Mouse (Mus musculus) MEL (cell line): ENCODE measurements around the gene Spx.

Source experiments
- BHLHE40 ChIP-seq: IDR thresholded peaks from 2 replicates; pipeline ENCODE4 v1.6.1; 2012; ENCODE audit warnings: low read depth, mild to moderate bottlenecking, inconsistent platforms, low read length, improper control_type of control experiment, borderline replicate concordance
- EP300 ChIP-seq, 2 experiments: IDR thresholded peaks; 2 replicates each; pipeline ENCODE4 v1.6.1; 2011; ENCODE audit warnings: improper control_type of control experiment in 2 of 2, low read length in 2 of 2, low read depth in 1 of 2, mild to moderate bottlenecking in 1 of 2
- POLR2A ChIP-seq, 2 experiments: IDR thresholded peaks; 2 replicates each; pipeline ENCODE4 v1.6.1; 2011 to 2012; ENCODE audit warnings: low read length in 2 of 2, mild to moderate bottlenecking in 2 of 2, control low read depth in 1 of 2, improper control_type of control experiment in 1 of 2, low read depth in 1 of 2, moderate library complexity in 1 of 2; ENCODE audit not compliant: control insufficient read depth in 1 of 2, insufficient read depth in 1 of 2, poor library complexity in 1 of 2
- POLR2AphosphoS2 ChIP-seq: IDR thresholded peaks from 2 replicates; pipeline ENCODE4 v1.6.1; 2011; ENCODE audit warnings: low read length, improper control_type of control experiment
- SIN3A ChIP-seq: IDR thresholded peaks from 2 replicates; pipeline ENCODE4 v1.6.1; 2012; ENCODE audit warnings: low read length, improper control_type of control experiment, inconsistent platforms
- TBP ChIP-seq: IDR thresholded peaks from 2 replicates; pipeline ENCODE4 v1.8.0; 2011; ENCODE audit warnings: low read depth, low read length, improper control_type of control experiment
- ZC3H11A ChIP-seq: IDR thresholded peaks from 2 replicates; pipeline ENCODE4 v1.6.1; 2012; ENCODE audit warnings: low read depth, mild to moderate bottlenecking, inconsistent platforms, low read length, improper control_type of control experiment
- ZMIZ1 ChIP-seq: IDR thresholded peaks from 2 replicates; pipeline ENCODE4 v1.6.1; 2012; ENCODE audit warnings: low read depth, mild to moderate bottlenecking, inconsistent platforms, low read length, improper control_type of control experiment, moderate library complexity

GRCm38 (mm10) chr6:142459017-142459678 lies 45.9 kb downstream of the Spx start:
- TF ChIP-seq EP300 (IDR thresholded peaks at IDR 0.05; ENCODE audit: low read depth in 1 of 2, low read length in 2 of 2) (no peak), BHLHE40 (no peak), ZMIZ1 (no peak), SIN3A (no peak), TBP (no peak), POLR2AphosphoS2 (no peak), ZC3H11A (no peak), POLR2A (IDR thresholded peaks at IDR 0.05; ENCODE audit: control insufficient read depth in 1 of 2, insufficient read depth in 1 of 2, low read depth in 1 of 2, low read length in 2 of 2, poor library complexity in 1 of 2) (no peak)
